Mouse (Mus musculus) T-helper 1 cell (primary cell): ENCODE measurements at regions not wholly inside any gene's neighbourhood (a gene's known extent, or its start where the extent isn't known, plus 50 kb on each side); places are given as distances from the start of the nearest gene placed in this dataset.

Experiments
- in situ Hi-C: fragments of 300-600 bp; cut with MboI, MseI; formaldehyde crosslinking; loops from one replicate; pipeline ENCODE4 v1.15.1; 2025; ENCODE audit warnings: high pct_unique_total_duplicates

DNA sequence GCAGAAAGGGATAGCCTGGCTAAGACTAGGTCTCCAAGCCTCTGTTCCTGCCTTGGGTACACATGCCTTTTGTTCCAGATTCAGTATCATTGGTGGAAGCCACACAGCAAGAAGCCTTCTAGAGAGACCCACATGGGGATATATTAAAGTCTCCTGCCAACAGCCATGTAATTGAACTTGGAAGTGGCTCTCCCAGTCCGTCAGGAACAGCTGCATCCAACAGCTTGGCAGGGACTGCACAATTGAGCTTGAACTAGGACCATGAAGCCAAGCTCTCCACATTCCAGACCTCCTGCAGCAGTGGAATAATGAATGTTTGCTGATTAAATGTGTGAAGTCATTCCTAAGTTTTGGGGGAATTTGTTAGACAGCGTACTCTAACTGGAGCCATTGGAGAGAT, 94.5 kb downstream of the Gpr139 start:
- in situ Hi-C loops, result loop anchor here (10.0 kb wide), 1 partner anchor 1085 kb away; the partner anchor contains the start of gene Anks4b

GRCm38 (mm10) chr7:119088537-119088936, 93.5 kb upstream of the Gprc5b start:
- in situ Hi-C loops, result no loop called here

GRCm38 (mm10) chr7:119087723-119088419, 92.9 kb upstream of the Gprc5b start:
- in situ Hi-C loops, result no loop called here

GRCm38 (mm10) chr7:119085696-119086451, 90.9 kb upstream of the Gprc5b start:
- in situ Hi-C loops, result no loop called here

DNA sequence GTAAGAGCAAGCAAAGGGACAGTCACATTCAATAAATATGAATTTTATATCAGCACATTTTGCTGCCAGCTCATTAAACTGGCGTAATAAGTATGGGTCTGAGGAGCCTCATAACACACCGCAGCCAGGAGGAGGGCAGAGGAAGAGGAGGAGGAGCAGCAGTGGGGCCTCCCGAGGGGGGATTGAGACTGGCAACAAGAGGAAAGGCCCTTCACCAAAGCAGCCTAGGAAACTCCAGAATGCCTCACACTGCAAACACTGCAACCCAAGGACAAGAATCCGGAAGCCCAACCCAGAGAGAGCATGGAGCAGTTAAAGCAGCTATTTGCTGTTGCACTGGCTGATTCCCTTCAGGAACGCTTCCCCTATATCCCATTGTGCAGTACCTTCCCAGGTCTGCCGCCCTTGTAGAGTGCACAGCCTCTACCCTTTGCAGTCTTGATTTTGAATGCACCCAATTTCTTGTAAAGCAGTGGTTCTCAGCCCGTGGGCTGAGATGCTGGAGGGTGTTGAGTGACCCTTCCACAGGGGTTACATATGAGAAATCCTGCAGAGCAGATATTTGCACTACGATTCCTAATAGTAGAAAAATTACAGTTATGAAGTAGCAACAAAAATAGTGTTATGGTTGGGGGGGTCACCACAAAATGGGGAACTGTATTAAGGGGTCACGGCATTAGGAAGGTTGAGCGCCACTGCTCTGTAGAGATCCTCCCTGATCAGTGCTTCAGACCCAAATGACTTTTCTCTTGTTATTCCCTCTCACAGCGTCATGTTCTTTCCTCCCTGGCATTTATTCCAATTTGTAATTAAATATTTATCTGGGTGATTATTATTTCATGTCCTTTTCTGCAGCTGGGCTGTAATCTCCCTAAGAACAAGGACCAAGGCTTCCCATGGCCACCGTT, 82.0 kb upstream of the Gprc5b start:
- in situ Hi-C loops, result no loop called here

DNA sequence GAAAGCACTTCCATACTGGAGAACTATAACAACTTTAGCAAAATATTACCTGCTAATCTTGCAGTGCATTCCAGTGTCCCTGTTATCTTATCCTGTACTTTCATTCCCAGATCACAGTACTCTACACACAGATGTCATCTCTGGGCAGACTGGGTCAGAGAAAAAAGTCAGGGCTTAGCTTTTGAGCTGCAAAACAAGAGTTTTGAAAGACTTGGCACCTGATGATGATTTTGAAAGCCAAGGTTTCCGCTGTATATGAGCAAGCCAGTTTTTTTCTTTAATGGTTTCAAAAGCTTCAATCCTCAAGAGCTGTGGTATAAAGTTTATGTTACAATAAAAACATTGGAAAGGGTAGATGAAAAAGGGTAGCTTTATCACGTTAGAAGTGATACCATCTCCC, 71.0 kb upstream of the Gprc5b start:
- in situ Hi-C loops, result no loop called here
